Mouse (Mus musculus) olfactory bulb, adult 2 months (tissue): ENCODE measurements around the gene Wdr1.

Source experiments
- CTCF ChIP-seq: fragments of 200-500 bp; IDR thresholded peaks from 2 replicates; pipeline ENCODE4 v1.5.1; 2012; ENCODE audit warnings: low read depth, mild to moderate bottlenecking, low read length, moderate library complexity; ENCODE audit not compliant: insufficient read depth
- POLR2A ChIP-seq: fragments of 200-500 bp; IDR thresholded peaks from 2 replicates; pipeline ENCODE4 v1.6.1; 2012; ENCODE audit warnings: mild to moderate bottlenecking, low read depth, low read length, moderate library complexity; ENCODE audit not compliant: insufficient read depth

DNA sequence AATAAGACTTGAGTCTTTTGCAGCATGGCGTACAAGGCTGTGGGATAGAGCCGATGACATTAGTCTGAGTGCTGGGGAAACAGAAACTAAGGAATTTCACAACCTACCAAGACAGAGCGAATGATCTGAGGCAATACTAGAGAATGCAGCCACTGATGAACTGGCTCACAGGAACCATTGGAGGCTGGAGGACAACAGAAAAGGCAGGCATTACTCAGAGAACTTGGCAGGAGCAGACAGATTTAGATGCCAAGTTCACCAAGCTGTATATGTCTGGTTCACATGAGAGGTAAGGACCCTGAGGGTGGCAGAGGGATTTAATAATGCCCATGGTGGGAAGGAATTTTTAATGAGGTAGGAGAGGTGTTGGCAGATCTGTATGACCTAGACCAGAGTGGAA lies 48.1 kb upstream of the Wdr1 start:
- TF ChIP-seq POLR2A = no peak
- TF ChIP-seq CTCF = no peak
